In genomic region chr11:54597902-54598447, GRCm38 (mm10) we compare ENCODE assay signal across 11 mouse cellular contexts.
DNase-seq lines count a peak whose midpoint lies in the region; ATAC-seq lines count a peak whose summit lies in the region.
"Had no signal": no experiment of that assay in that cellular context is flagged by ENCODE, and none has a peak within 500 bp of the region (broad histone marks: within the 10 kb centered on the region; RNA-seq: fewer than 3 reads in every experiment).

No protein-coding gene starts in this region.

- peak overlapping the region; percentile 48; the same call in 1 of the 2 replicates for H3K9ac ChIP-seq in neural tube, embryonic 14.5 days (replicated peaks; ENCODE audit: low read depth, low read length)
- H3K9ac ChIP-seq: heart, embryonic 12.5 days had no signal

- no peaks in the 10 kb centered on the region for H3K36me3 ChIP-seq in neural tube, embryonic 14.5 days (ENCODE audit: control insufficient read depth, insufficient read depth, low read length)
- H3K36me3 ChIP-seq: heart, embryonic 12.5 days; limb, embryonic 10.5 days had no signal

- no peaks in the 10 kb centered on the region for H3K27me3 ChIP-seq in neural tube, embryonic 14.5 days (ENCODE audit: control insufficient read depth, insufficient read depth, low read length)
- H3K27me3 ChIP-seq: heart, embryonic 12.5 days had no signal

- DNase-seq in cerebellum, adult 9-11 months, result peak; percentile 28
- DNase-seq in right cerebral cortex, postnatal 10 days (ENCODE audit: low spot score in 2 of 2), result peak; percentile 28 to 43
- no peak for DNase-seq in right cerebral cortex, postnatal 36 days (ENCODE audit: low spot score in 2 of 2)
- no peak for DNase-seq in adrenal gland, postnatal 4 days (ENCODE audit: low spot score in 2 of 2)
- no peak for DNase-seq in embryo, embryonic 10.5 days (ENCODE audit: low spot score)

- peak overlapping the region; percentile 32 for H3K4me3 ChIP-seq in neural tube, embryonic 14.5 days (ENCODE audit: low read depth, low read length)
- H3K4me3 ChIP-seq: heart, embryonic 12.5 days; limb, embryonic 10.5 days had no signal

- H3K4me2 ChIP-seq in neural tube, embryonic 14.5 days (ENCODE audit: low read depth, low read length), result peak overlapping the region; percentile 37
- H3K4me2 ChIP-seq: heart, embryonic 12.5 days had no signal

- ATAC-seq in cerebellum, adult (ENCODE audit: insufficient number of reproducible peaks, low FRiP score, low TSS enrichment), result no peak
- ATAC-seq in inflammation-experienced regulatory T-cells, adult 6 months, result peak; percentile 42
- no peak for ATAC-seq in neural tube, embryonic 14.5 days (ENCODE audit: low read depth)

- WGBS in neural tube, embryonic 14.5 days, result 39% methylated on average over 1 of the region's 1 CpGs

- H3K4me1 ChIP-seq in neural tube, embryonic 14.5 days (ENCODE audit: control insufficient read depth, insufficient read depth, low read length), result peaks cover 3% of the 10 kb centered on the region; the same call in 1 of the 2 replicates
- H3K4me1 ChIP-seq: limb, embryonic 10.5 days had no signal

- H3K9me3 ChIP-seq in neural tube, embryonic 14.5 days (ENCODE audit: control insufficient read depth, low read length), result no peaks in the 10 kb centered on the region
- H3K9me3 ChIP-seq: heart, embryonic 12.5 days; limb, embryonic 10.5 days had no signal

- no peak overlapping the region; the same call in 1 of the 2 replicates for H3K27ac ChIP-seq in neural tube, embryonic 14.5 days (ENCODE audit: low read depth, low read length)
- H3K27ac ChIP-seq: kidney, postnatal 0 days; limb, embryonic 10.5 days had no signal

Comparison
In these comparisons a context has a peak if more than half of its experiments do, and no peak if none do; other contexts are left out.
1. DNase-seq: peak in cerebellum, adult 9-11 months (single experiment) and right cerebral cortex, postnatal 10 days (2 of 2); none in right cerebral cortex, postnatal 36 days (0 of 2), adrenal gland, postnatal 4 days (0 of 2) and embryo, embryonic 10.5 days (single experiment).